Mouse (Mus musculus) heart, postnatal 25 days (tissue): ENCODE results near the gene Ptprj. TPM values are rescaled to one million over a fixed set of nuclear protein-coding genes. Genes with fewer than 3 reads are reported as not detected.
"Not testable (repeated sequence)": the region's sequence is repeated elsewhere in the genome, so short reads cannot be mapped to it uniquely, and the experiment has no call there.

Experiments
- DNase-seq: peaks from one replicate; pipeline ENCODE4 v3.0.0; 2022; ENCODE audit warnings: low spot score
- intact Hi-C: fragments of 180-260 bp; cut with DNase I; formaldehyde crosslinking; loops from one replicate; pipeline ENCODE4 v1.15.1; 2025
- total RNA-seq, 2 experiments: library from RNA; stranded (reverse); gene quantifications; 2 replicates each; pipeline ENCODE4 v1.2.3; 2021

Gene Ptprj
- total RNA-seq, 2 experiments from 2014 or later: 7.2 to 7.6 TPM

DNA sequence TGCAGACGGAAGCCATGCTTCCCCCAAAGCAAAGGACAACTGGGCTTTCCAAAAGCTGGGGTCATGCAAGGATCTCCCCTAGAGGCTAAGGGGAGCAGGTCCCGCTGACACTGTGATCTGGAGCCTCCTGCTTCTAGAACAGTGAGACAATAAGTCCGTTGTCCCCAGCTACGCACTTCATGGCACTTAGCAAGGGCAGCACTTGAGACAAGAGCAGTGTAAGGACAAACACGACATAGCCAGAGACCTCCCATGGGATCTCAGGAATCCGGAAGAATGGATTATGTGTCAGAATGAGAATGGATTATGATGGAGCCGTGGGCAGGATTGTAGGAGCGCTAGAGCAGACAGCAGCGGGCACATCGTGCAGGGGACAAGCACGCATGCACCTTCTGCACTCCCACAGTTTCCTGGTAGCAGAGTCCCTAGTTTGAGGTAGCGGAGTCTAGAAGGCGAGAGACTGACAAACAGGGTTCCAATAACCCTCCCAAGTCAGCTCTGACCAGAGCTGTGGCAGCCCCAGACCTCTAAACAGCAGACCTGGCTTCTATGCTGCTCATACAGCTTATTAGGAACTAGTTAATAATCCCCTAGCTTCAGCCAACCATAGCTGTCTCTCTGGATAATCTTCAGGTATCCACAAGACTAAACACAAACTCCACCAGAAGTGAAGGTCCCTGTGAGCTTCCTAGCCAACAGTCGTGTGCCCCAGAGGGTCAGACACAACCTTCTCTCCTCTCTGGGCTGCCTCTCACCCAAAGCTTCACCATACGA is 131.3 kb downstream of the Ptprj start:
- intact Hi-C loops: no loop called here
- no peak for DNase-seq

DNA sequence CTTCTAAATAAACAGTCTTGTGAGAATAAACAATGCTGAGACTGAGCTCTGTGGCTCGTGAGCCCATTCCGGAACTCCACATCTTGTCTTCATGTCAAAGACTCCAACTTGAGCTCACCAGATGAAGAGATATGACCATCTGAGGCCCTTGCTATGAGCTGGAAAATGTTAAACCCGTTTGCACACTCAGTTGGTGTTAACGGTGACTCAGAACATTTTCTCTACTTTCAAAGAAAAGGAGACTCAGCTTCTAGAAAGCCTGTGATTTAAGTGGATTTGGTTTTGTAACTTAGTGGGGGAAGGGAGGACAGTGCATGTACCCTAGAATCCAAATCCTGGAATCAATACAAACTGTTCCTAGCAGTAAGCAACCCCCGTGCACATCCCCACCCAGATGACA is 136.6 kb downstream of the Ptprj start:
- DNase-seq: no peak
- intact Hi-C loops: no loop called here

DNA sequence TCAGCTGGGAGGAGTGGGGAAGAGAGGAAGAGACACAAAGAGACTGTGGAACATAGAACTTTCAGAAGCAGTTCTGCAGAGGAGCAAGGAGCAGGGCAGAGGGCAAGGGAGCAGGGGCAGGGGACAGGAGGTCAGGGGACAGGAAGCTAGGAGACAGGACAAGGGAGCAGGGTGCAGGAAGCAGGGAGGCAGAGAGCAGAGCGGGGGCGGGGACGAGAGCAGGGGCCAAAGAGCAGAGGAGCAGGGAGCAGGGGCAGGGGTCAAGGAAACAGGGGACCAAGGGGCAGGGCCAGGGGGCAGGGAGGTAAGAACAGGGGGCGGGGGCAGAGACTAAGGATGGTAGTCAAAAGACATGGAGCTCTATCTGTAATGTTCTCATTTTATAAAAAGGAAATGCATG is 138.6 kb downstream of the Ptprj start:
- intact Hi-C loops, DNase-seq: not testable (repeated sequence)

DNA sequence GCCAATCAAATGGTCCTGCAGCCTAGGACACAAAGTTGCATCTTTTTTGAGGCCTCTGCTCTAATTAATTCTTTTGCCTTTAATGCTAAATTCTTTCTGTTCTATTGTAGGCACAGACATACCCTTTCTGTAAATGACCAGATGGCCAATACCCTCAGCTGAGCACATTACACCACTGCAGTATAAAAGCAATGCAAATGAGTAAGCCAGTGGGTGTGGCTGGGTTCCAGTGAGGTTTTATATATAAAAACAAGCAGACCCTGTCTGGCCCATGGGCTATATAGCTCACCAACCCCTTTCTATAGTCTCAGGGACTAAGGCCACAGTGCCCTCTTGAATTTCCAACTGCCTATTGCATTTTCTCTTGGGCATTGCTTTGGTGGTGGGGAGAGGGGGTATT is 140.3 kb downstream of the Ptprj start:
- DNase-seq, intact Hi-C loops: not testable (repeated sequence)

DNA sequence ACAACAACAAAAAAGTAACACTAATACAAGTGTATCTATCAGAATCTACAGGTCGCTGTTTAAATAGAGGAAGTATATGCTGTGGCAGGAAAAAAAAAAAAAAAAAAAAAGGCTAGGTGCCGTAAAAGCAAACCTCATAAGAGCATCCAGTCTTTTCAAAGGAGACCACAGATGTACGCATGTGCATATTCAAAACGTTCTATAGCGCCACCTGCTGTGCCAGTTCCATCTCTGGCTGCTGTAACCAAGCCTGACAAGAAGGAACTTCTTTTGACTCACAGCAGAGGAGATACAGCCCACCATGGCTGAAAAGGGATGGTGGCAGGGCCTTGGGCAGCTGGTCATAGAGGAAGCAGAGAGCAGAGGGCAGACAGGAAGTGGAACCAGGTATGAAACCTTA is 143.0 kb downstream of the Ptprj start:
- intact Hi-C loops, DNase-seq: not testable (repeated sequence)

DNA sequence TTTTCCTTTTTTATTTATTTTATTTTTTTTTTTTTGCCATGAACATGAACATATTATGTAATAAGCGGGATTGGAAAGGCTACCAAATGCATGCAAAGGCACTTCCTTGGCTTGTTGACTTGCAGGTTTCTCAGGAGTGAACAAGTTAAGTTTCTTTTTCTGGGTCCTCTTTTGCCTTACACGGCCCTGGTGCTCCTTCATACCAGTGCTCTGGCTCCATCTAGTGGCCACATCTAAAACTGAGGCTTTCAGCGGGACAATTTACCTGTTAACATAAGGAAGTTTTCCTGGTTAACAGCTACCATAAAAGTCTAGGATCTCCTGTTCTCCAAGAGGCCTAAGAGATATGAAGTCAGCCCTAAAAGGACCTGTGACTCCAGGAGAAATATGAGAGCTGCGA is 150.7 kb downstream of the Ptprj start:
- DNase-seq, intact Hi-C loops: not testable (repeated sequence)

DNA sequence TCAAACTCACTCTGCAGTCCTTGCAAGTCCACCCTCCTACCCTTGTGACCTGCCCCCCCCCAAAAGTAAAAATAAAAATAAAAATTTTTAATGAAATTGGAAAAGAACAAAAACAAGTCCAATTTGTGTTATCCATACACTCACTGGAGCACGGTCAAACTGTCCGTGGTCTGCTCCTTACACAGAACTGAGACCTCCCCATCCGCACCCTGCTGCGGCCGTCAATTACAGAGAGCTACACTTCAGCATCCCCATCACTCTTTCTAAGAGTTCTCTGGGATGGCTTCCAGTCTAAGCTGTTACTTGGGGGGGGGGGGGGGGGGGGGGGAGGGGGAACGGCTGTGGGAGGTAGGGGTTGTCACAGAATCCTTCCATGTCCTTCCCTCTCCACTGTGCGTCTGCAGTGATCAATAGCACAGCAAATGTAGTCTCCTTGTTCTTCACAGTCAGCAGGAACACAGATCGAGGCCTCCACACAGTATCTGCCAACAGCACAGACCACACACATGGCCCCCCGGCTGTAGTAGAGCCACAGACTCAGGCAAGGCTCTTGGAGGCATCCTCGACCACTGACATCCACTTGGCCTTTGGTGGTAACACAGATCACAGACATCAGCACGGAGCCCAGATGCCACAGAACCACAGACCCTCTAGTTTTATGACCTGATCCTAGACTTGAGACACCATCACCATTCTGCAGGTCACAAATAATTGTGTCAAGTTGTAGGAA is 151.3 kb downstream of the Ptprj start:
- DNase-seq, intact Hi-C loops: not testable (repeated sequence)

DNA sequence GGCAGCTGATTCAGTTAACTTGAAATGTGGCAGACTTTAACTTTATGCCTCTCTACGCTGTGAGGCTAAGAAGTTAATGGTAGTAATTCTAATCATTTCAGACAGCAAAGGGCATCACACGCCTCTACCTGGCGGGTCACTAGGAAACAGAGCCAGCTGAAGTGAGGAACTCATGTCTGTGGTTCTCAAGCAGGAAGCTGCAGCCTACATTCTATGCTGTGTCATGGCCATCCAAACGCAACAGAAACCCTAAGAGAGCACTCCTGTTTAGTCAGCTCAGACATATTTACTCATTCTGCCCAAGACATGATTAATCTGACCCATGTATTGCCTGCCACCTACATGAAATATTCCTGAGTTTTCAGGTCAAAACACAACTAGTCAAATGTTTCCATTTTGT is 155.5 kb downstream of the Ptprj start:
- intact Hi-C loops, DNase-seq: not testable (repeated sequence)

DNA sequence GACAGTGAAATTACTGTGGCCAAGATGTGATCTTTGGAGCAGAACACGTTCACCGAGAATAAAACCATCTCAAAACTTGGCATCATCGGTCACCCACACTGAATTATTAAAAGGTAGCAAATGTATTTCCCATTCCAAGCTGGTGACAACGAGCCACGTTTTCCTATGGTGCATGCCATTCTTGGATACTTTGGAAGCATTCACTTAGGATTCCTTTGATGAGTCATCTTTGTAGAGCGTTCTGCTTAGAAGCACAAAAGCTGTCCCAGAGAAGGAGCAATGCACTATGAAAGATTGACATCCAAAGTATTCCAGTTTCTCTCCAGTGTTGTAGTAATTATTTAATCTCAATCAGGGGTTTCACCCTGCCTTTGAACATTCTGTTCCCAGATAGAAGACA is 158.2 kb downstream of the Ptprj start:
- intact Hi-C loops: not testable (repeated sequence)

DNA sequence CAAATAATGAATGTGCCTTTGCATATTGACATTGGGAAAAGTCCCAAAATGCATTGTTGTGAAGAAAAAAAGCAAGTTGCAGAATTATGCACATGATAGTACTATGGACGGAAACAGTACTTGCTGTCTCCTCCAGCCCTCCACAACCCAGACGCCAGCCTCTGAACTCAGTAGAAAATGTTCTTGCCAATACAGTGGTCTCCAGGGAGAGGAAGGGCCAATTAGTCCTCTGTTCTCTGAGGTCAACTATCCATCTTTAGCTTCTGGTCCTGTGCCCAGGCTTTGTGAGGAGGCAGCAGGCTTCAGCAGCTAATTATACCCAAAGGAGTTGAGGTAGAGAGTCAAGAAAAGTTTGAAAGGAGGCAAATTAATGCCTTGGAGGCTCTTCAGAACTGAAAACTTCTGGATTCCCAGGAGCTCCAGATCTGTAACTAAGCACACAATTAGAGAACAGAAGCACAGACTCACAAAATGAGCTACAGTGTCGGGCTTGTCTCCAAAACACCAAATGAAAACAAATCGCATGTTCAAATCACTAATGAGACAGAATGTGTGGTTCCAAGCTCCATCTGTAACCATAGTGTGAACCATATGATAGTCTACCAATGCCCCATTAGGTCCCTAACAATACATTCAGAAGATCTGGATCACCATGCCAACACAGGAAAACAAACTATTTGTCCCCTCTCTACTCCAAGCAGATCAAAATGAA is 166.2 kb downstream of the Ptprj start:
- DNase-seq, intact Hi-C loops: not testable (repeated sequence)

More for the DNA sequence above, 158.2 kb downstream of the Ptprj start:
- not testable (repeated sequence) for DNase-seq

DNA sequence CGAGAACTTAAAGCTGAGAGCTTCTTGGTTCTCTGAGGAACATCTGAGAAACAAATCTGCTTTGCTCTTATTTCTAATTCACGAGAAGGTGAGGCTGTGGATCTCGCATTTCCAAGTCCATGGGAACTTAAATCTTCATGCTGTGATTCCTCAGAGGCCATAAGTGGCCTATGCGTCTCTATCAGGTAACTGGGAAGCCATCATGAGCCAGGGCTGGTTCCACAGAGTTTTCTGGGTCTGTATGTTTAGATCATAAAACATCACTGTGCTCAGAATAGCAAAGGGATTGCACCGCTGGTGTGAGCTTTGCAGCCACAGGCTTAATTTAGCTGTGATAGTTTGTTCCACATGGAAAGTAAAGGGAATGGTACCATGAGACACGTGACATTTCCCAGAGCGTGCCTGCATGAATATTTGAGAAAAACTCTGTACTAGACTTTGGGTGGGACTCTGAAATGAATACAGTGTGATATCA is 181.8 kb downstream of the Ptprj start, which contains the start of gene Olfr1274-ps:
Gene Olfr1274-ps (plus strand): TSS at position 51 of the 475 bp plus-strand sequence.
- DNase-seq, intact Hi-C loops: not testable (repeated sequence)

Other genes with a start within 250 kb of the Ptprj start
- not detected for gene Olfr1274-ps, start 182.0 kb downstream of the Ptprj start, total RNA-seq
- gene Nup160, start 96.6 kb upstream of the Ptprj start, total RNA-seq: 10 to 100 TPM in 1 of 2 experiments, 1 to 10 TPM in 1; 9.8 to 12.5 TPM
- gene Fnbp4, start 164.7 kb upstream of the Ptprj start, total RNA-seq: 10 to 100 TPM; 13.4 to 15.4 TPM
- gene Agbl2, start 202.1 kb upstream of the Ptprj start, total RNA-seq: 1 to 10 TPM; 1.1 to 1.2 TPM